Mouse (Mus musculus) testis, adult 2 months (tissue): Measurements from ENCODE around the gene Polr1c. TPM values are rescaled to one million over a fixed set of nuclear protein-coding genes. Genes with fewer than 3 reads are reported as not detected.

ENCODE experiments used
- H3K27ac ChIP-seq: fragments of 200-500 bp; 2 replicates; pipeline ENCODE4 v1.5.1; 2012; ENCODE audit warnings: low read depth, low read length; ENCODE audit not compliant: control insufficient read depth, insufficient read depth
- H3K27me3 ChIP-seq: fragments of 200-500 bp; 2 replicates; pipeline ENCODE4 v1.6.1; 2012; ENCODE audit warnings: mild to moderate bottlenecking, low read length, moderate library complexity; ENCODE audit not compliant: control insufficient read depth, insufficient read depth
- H3K36me3 ChIP-seq: fragments of 200-500 bp; 2 replicates; pipeline ENCODE4 v1.6.1; 2012; ENCODE audit warnings: mild to moderate bottlenecking, low read length; ENCODE audit not compliant: control insufficient read depth, insufficient read depth
- H3K4me1 ChIP-seq: fragments of 200-500 bp; 2 replicates; pipeline ENCODE4 v1.6.1; 2012; ENCODE audit warnings: low read length; ENCODE audit not compliant: control insufficient read depth, insufficient read depth
- H3K4me3 ChIP-seq: fragments of 200-500 bp; 2 replicates; pipeline ENCODE4 v1.5.1; 2012; ENCODE audit warnings: low read depth, mild to moderate bottlenecking, low read length, moderate library complexity, mixed read lengths; ENCODE audit not compliant: control insufficient read depth
- CTCF ChIP-seq: fragments of 200-500 bp; IDR thresholded peaks from 2 replicates; pipeline ENCODE4 v1.5.1; 2012; ENCODE audit warnings: low read depth, mild to moderate bottlenecking, inconsistent platforms, low read length, moderate library complexity; ENCODE audit not compliant: control insufficient read depth, insufficient read depth, insufficient replicate concordance
- POLR2A ChIP-seq: fragments of 200-500 bp; IDR thresholded peaks from 2 replicates; pipeline ENCODE4 v1.6.1; 2012; ENCODE audit warnings: low read depth, mild to moderate bottlenecking, inconsistent platforms, low read length, moderate library complexity; ENCODE audit not compliant: control insufficient read depth
- polyA plus RNA-seq: library from polyadenylated mRNA; depleted of rRNA; stranded (reverse); fragments of >200 nt; gene quantifications from 2 replicates; pipeline ENCODE4 v1.2.3, GENCODE M21; 2012

Polr1c gene
- polyA plus RNA-seq, 1 experiment = 57.5 TPM

GRCm38 (mm10) chr17:46241471-46241870 lies 6.4 kb downstream of the Polr1c start:
- H3K4me1 ChIP-seq = 0 out of 2 replicates have a peak, but pooled peaks cover 2% of the 10 kb centered on the region
- H3K27me3 ChIP-seq = no peaks in the 10 kb centered on the region
- H3K27ac ChIP-seq = no peak overlapping the region
- TF ChIP-seq POLR2A (no peak), CTCF (no peak)
- H3K4me3 ChIP-seq = no peak overlapping the region
- peaks cover 4% of the 10 kb centered on the region for H3K36me3 ChIP-seq

GRCm38 (mm10) chr17:46239516-46240114 lies 8.2 kb downstream of the Polr1c start:
- H3K36me3 ChIP-seq = peaks cover 4% of the 10 kb centered on the region
- H3K4me1 ChIP-seq = no peaks in the 10 kb centered on the region
- TF ChIP-seq CTCF (no peak), POLR2A (no peak)
- H3K27me3 ChIP-seq = no peaks in the 10 kb centered on the region
- H3K27ac ChIP-seq = no peak overlapping the region
- no peak overlapping the region for H3K4me3 ChIP-seq

GRCm38 (mm10) chr17:46237480-46237879 lies 10.4 kb downstream of the Polr1c start:
- Histone ChIP-seq H3K36me3 (peaks cover 5% of the 10 kb centered on the region), H3K27me3 (no peaks in the 10 kb centered on the region), H3K27ac (no peak overlapping the region), H3K4me1 (no peaks in the 10 kb centered on the region), H3K4me3 (no peak overlapping the region)
- no peak for TF ChIP-seq POLR2A
- no peak for TF ChIP-seq CTCF

GRCm38 (mm10) chr17:46237079-46237478 lies 10.8 kb downstream of the Polr1c start:
- peaks cover 3% of the 10 kb centered on the region for H3K36me3 ChIP-seq
- H3K27me3 ChIP-seq = no peaks in the 10 kb centered on the region
- no peak overlapping the region for H3K4me3 ChIP-seq
- no peak for TF ChIP-seq POLR2A
- TF ChIP-seq CTCF = no peak
- no peaks in the 10 kb centered on the region for H3K4me1 ChIP-seq
- H3K27ac ChIP-seq = no peak overlapping the region

GRCm38 (mm10) chr17:46236067-46236466 lies 11.8 kb downstream of the Polr1c start:
- peaks cover 3% of the 10 kb centered on the region for H3K36me3 ChIP-seq
- TF ChIP-seq CTCF = no peak
- no peak for TF ChIP-seq POLR2A
- H3K27me3 ChIP-seq = no peaks in the 10 kb centered on the region
- H3K27ac ChIP-seq = no peak overlapping the region
- no peaks in the 10 kb centered on the region for H3K4me1 ChIP-seq
- no peak overlapping the region for H3K4me3 ChIP-seq

GRCm38 (mm10) chr17:46227576-46227975 lies 20.3 kb downstream of the Polr1c start:
- Histone ChIP-seq H3K4me3 (no peak overlapping the region), H3K27ac (no peak overlapping the region), H3K27me3 (no peaks in the 10 kb centered on the region), H3K36me3 (peaks cover 1% of the 10 kb centered on the region), H3K4me1 (no peaks in the 10 kb centered on the region)
- no peak for TF ChIP-seq POLR2A
- no peak for TF ChIP-seq CTCF

- peaks cover 5% of the 10 kb centered on the region for H3K36me3 ChIP-seq
- H3K4me3 ChIP-seq = no peak overlapping the region
- H3K27ac ChIP-seq = no peak overlapping the region
- no peaks in the 10 kb centered on the region for H3K27me3 ChIP-seq
- H3K4me1 ChIP-seq = no peaks in the 10 kb centered on the region
- TF ChIP-seq POLR2A = no peak
These were observed 26.3 kb downstream of the Polr1c start for GRCm38 (mm10) chr17:46221601-46222000.

GRCm38 (mm10) chr17:46210550-46210949 lies 37.3 kb downstream of the Polr1c start:
- Histone ChIP-seq H3K36me3 (peaks cover 2% of the 10 kb centered on the region), H3K4me3 (no peak overlapping the region), H3K4me1 (no peaks in the 10 kb centered on the region), H3K27me3 (no peaks in the 10 kb centered on the region), H3K27ac (no peak overlapping the region)
- no peak for TF ChIP-seq CTCF
- no peak for TF ChIP-seq POLR2A
